Mouse (Mus musculus): ENCODE results near the gene Map3k7cl.

Gene Map3k7cl

DNA sequence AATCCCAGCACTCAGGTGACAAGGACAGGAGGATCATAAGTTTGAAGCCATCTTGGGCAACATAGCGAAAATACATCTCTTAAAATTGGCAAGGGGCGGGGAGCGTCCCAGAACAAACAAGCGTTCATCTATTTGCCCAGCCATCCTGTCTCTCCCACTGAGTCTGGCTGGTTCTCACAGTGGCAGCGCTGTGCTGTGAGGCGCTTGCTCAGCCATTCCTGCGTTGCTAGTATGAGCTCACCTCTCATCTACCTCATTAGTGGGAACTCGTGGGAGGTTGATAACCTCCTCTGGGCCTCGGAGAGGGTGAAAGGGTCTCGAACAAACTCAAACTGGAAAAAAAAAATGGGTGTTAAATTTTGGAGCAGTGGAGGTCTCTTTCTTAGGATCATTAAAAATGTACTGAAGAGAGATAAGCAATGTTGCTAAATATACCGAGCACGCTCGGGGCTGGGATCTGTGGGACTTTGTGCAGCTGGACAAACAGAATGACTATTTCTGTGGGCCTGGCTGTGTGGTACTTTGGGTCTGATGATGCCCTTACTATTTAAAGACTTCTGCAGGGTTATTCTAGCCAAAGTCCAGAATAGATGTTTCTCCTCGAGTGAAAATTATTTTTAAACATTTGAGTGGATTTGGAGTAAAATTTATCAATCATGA, 91.1 kb downstream of the Map3k7cl start:
- no peak for DNase-seq

Measured in cerebellum, postnatal 36 days (tissue).